Mouse (Mus musculus) heart, postnatal 25 days (tissue): Measurements from ENCODE around the gene Bcas3. TPM values are rescaled to one million over a fixed set of nuclear protein-coding genes. Genes with fewer than 3 reads are reported as not detected.

Source experiments
- DNase-seq: peaks from one replicate; pipeline ENCODE4 v3.0.0; 2022; ENCODE audit warnings: low spot score
- intact Hi-C: fragments of 180-260 bp; cut with DNase I; formaldehyde crosslinking; loops from one replicate; pipeline ENCODE4 v1.15.1; 2025
- microRNA-seq: library from miRNA; unstranded; fragments of <30 nt; microRNA quantifications from one replicate; pipeline ENCODE4 v1.2.0, GENCODE M21; 2022
- total RNA-seq, 2 experiments: library from RNA; stranded (reverse); gene quantifications; 2 replicates each; pipeline ENCODE4 v1.2.3; 2021

The Bcas3 gene
- total RNA-seq, 2 experiments from 2014 or later, result 31.1 to 43.7 TPM

DNA sequence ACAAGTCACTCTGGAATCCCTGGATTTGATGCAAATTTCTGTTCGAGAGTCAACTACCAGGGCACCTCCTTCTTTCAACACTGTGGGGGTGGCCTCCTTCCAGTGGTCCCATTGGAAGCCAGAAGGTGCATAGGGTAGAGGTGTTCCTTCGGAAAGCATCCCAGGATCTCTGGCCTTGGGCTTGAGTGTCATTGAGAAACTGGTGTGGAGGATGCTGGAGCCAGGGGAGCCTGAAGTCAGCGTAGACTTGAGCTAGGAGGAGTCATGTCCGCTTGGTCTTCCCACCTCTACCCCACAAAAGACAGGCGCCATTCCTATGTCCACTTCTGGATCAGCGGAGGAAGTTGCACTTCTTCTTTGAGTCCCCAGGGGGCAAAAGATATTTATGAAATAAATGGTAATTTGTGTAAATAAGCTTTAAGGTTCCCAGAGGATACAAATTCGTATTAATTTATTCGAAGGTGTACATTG lies 488.3 kb downstream of the Bcas3 start:
- intact Hi-C loops, result loop anchor here (5.0 to 10.0 kb wide), 3 partner anchors 374 to 514 kb away; partner anchors contain the start of gene Med13
- DNase-seq, result no peak

DNA sequence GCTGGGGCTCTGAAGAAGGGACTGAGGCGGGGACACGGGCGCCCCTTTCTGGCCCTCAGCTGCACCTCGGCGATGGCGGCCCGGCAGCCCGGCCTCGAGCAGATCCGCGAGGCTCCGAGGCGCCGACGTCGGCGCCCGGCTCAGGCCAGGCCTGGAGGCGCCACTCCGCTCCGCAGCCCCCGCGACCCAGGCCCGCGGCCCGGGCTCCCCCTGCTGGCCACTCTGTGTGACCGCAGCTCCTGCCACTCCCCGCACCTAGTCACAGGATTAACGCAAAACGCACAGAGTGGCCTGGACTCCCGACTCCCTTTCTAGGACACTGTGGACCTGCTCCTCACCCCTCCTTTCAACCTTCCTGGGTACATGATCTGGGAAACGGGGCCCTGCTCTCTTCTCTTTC lies 489.0 kb downstream of the Bcas3 start:
- intact Hi-C loops, result loop anchor here (2.0 to 10.0 kb wide), 4 partner anchors 323 to 513 kb away; partner anchors contain the start of gene Med13
- DNase-seq, result peak; percentile 53

DNA sequence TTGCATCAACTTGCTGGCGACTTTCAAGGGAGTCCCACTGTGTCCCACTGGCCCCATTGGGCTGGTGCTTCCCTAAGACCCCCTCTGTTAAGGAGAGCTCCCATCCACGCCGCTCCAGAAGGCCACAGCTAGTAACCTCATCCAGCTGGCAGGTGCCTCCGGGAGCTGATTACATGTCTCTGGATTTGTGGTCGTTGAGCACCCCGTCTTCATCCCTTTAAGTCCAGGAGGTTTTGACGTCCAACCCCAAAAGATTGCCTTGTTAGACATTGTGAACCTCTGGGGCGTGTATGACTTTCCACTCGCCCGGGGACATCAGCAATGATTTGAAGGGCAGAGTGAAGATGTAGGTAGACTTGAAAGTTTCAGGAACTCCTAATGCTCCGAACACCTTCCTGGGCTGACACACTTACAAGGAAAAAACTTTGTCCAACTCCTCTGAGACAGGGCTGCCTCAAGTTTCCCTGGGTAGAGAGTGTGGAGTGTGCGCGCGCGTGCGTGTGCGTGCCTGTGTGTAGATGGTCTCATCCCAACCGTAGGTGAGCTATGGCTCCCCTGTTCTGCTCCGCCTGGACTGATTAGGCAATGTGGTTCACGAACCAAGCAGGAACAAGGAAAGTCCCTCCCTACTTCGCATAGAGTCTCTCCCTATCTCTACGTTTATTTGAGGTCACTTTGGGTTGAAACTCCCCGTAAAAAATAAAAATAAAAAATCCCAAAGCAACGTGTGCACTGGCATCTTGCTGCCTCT lies 489.8 kb downstream of the Bcas3 start:
- DNase-seq, result no peak
- intact Hi-C loops, result loop anchor here (2.0 to 10.0 kb wide), 4 partner anchors 324 to 512 kb away; partner anchors contain the start of gene Med13

DNA sequence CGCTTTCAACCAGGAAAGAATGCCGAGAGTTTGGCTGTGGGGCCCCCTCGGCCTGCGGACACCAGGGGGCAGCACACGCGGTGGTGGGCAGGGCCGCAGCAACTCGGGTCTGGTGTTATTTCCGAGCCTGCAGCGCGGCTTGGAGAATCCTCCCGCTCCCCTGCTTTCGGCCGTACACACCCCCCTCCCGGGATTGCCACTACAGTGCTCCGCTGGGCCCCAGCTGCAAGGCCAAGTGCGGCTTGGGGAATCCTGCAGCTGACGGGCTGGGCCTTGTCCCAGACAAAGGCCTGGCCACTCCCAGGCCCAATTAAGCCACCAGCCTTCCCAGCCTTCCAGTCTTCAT lies 490.4 kb downstream of the Bcas3 start:
- intact Hi-C loops, result loop anchor here (2.0 to 10.0 kb wide), 4 partner anchors 325 to 511 kb away; partner anchors contain the start of gene Med13
- DNase-seq, result peak; percentile 77

DNA sequence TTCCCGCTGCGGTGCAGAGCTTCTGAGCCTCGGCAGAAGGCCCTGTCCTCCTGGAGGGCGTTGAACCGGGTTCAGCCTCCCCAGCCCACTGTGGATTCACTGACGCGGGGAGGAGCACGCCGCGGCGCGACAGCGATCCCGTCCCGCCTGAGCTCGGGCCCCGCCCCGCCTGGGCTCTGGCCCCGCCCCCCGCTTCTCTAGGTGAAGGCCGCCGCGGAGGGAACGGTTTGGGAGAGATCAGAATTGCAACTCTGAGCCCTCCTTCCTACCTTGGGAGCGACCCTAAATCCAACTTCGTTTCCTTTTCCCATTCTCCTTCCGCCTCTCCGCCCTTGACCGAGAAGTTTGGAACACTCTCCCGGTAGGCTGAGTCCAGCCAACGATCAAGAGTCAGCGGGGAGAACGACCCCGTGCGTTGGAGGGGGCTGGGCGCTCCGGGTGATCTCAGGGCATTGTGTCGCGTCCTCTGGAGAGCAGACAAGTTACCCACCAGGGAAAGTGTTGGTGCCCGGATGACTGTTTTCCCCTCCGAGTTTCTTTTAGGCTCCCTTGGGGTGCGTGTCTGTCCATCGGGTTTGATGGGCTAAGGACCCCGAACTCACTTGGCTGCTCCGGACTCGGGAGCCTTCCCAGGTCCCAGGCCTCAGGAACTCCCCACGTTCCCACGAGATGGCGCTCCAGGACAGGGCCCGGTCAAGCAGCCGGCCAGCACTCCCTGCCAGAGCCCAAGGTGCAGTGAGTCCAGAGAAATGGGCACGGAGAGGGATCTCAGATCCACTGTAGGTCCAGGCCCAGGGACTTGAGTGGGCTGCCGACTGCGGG lies 491.4 kb downstream of the Bcas3 start:
- DNase-seq, result peak; percentile 74
- intact Hi-C loops, result loop anchor here (5.0 to 10.0 kb wide), 3 partner anchors 377 to 510 kb away; partner anchors contain the start of gene Med13

DNA sequence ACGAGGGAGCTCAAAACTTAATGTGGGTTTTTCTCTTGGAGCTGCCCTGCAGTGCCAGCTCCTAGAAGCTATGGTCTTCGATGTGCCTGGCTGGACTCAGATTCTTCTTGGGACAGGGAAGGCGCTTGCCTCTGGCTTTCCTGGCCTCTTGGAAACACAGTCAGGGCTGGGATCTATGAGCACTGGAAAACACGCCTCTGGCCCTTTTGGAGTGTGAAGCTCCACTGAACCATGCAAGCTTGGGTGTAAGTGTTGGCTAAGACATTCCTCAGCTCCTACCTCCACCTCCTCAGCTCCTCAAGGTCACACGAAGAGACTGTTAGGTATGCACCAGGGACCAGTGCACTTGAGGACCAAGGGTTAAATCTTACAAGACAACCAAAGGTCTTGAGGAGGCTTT lies 492.0 kb downstream of the Bcas3 start:
- no peak for DNase-seq
- intact Hi-C loops, result loop anchor here (5.0 to 10.0 kb wide), 4 partner anchors 327 to 510 kb away; partner anchors contain the start of gene Med13

DNA sequence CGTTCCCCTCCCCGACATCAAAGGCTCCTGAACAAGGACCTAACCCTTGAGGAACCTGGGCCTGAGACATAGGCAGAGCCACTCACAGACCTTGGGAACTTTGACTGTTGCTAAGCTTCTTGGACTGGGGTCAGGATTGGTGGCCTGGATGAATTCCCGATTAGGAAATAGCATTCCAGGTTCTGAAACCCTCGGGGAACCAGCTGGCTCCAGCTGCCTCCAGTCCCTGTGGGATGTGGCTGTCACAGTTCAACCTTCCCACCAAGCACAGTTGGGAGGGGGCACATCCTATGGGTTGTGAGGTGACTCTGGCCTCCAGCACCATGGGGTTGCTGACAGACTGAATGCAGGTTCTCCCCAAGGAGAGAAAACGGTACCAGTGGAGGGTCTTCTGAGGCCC lies 493.0 kb downstream of the Bcas3 start:
- peak; percentile 36 for DNase-seq
- intact Hi-C loops, result loop anchor here (5.0 to 10.0 kb wide), 2 partner anchors 326 to 509 kb away; partner anchors contain the start of gene Med13

DNA sequence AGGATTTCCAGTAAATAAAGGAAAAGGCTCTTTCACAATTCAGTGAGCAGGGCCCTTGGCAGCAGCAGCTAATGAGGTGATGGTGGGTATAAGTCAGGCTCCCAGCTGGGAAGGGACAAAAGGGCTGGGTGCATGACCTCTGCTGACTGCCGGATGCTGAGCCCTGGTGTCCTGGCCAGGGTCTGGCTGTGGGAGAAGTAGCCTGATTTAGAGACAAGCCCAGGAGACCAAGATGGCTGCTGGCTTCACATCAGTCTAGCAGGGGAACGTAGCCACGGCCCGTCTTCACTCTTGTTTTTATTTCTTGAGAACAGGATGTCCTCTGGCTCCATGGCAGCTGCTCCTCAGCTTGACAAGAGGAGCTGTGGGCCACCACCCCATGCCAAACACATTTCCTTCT lies 493.5 kb downstream of the Bcas3 start:
- intact Hi-C loops, result loop anchor here (5.0 to 10.0 kb wide), 2 partner anchors 326 to 508 kb away; partner anchors contain the start of gene Med13
- peak; percentile 66 for DNase-seq

DNA sequence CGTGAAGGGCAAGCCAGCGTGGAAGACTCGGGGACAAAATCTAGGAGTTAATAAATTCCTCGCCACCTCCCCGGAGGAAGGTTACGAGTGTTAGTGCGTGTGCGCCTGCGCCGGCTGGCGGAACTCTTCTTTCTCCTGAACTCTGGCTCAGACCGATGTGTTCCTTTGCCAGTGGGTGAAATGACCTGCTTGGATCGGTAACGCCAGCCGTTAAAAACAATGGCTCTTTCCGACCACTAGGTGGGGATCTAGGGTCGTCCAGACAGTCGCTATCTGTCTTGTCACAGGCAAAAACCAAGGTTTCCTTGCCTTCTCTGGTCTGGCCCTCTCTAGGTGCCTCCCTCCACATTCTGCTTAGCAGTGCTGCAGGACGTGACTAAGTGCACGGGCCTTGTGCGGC lies 496.1 kb downstream of the Bcas3 start:
- peak; percentile 46 for DNase-seq
- intact Hi-C loops, result loop anchor here (1.0 to 10.0 kb wide), 4 partner anchors 123 to 506 kb away; partner anchors contain the start of gene Med13

DNA sequence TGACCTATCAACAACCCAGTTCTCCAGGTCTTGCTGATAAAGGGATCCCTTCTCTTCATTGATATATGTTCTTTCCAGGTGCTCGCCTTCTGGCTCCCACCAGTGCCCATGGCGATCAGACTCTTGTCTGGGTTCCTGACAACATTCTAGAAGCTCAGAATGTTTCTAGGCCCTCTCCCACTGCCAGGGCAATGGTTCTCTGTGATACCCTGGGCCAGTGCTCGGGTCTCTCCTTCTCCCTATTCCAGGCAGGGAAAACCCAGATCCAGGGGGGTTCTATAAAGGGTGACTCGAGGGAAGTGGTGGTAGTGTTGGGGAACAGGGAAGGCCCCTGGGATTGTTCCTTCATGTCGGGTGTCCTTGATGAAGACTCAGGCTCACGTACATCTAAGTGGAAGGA lies 497.3 kb downstream of the Bcas3 start, which contains the start of gene Gm11444:
TSS of gene Gm11444 (minus strand) at position 101 of the 400 bp plus-strand sequence.
- intact Hi-C loops, result no loop called here

DNA sequence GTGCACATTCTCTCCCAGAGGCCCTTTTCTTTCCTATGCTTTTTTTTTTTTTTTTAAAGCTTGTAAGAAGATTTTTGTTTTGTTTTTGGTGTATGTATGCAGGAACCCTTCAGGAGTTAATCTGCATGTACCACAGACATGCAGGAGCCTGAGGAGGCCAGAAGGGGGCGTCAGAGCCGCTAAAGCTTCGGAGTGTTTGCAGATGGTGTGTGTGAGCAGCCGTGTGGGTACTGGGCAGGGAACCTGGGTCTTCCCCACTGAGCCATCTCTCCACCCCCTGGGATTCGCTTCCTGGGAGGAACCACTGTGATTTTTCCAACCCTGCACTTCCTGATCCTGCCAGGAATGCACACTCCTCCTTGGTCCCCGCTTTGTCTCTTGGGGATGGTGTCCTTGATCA lies 497.8 kb downstream of the Bcas3 start:
- intact Hi-C loops, result no loop called here
- DNase-seq, result no peak

More for the DNA sequence above, 497.3 kb downstream of the Bcas3 start, which contains the start of gene Gm11444:
- no peak for DNase-seq

DNA sequence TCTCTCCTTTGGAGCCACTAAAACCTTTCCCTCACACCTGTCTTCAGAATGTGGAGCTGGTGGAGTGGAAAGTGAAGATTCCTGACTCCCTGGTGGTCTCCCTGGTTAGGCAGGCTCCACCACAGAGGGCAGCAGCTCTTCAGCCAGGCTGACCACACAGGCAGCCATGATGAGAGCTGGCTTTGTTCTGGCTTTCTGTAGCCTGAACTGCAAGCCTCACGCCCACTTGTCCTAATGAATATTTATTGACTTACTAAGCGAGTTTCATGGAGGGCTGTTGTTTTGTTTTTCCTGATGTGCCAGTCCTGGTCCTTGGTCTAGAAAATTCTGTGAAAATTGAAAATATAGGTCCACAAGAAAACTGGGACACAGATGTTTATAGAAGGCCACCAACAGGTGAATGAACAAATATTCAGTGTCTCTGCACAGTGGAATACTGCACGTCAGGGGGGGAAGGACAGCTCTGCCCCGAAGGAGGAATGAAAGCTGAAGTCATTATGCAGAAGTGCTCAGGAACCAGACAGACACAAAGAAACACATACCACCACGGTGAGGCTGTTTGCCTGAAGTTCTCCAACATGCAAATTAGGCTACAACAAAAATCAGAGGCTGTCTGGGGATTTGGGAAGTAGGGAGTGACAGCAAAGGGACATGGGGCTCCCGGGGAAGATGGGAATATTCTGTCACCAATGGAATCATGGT lies 505.2 kb downstream of the Bcas3 start:
- no peak for DNase-seq
- intact Hi-C loops, result no loop called here

DNA sequence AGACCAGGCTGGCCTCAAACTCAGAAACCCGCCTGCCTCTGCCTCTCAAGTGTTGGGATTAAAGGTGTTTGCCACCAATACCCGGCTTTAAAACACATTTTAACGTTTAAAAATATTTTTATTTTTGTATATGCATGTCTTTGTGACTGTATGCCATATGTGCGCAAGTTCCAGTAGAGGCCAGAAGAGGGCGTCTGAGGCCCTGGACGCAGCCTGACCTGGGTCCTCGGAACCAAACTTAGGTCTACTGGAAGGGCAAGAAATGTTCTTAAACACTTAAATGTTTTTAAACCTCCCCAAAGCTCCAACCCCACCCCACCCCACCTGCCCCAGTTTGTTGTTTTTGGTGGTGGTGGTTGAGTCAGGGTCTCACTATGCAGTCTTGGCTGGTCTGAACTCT lies 511.4 kb downstream of the Bcas3 start:
- DNase-seq, result no peak
- intact Hi-C loops, result no loop called here

Small RNA genes lying within 50 kb of the gene (microRNA-seq; reads per million reads assigned to microRNA genes)
- not detected for gene Mir5110

Other genes starting within 250 kb of the Bcas3 start
- gene Usp32, start 213.0 kb upstream of the Bcas3 start, total RNA-seq, result 10 to 100 TPM; 21.0 to 22.8 TPM
- not detected for gene 1700125H20Rik, start 182.8 kb upstream of the Bcas3 start, total RNA-seq
- 10 to 100 TPM; 15.2 to 17.5 TPM for gene Appbp2, start 118.0 kb upstream of the Bcas3 start, total RNA-seq
- gene Ppm1d, start 41.9 kb upstream of the Bcas3 start, total RNA-seq, result 10 to 100 TPM in 1 of 2 experiments, 1 to 10 TPM in 1; 9.7 to 10.2 TPM